In genomic region chr5:87147741-87148454, GRCm38 (mm10) we compare ENCODE assay signal across 20 mouse cellular contexts. TPM values are rescaled to one million over a fixed set of nuclear protein-coding genes. Genes with fewer than 3 reads are reported as not detected.
A peak's percentile ranks its signal among the peaks of the same experiment; 100 is the strongest.
DNase-seq lines count a peak whose midpoint lies in the region; ATAC-seq and TF ChIP-seq lines count a peak whose summit lies in the region.
"Had no signal": no experiment of that assay in that cellular context is flagged by ENCODE, and none has a peak within 500 bp of the region (broad histone marks: within the 10 kb centered on the region; RNA-seq: fewer than 3 reads in every experiment).

No protein-coding gene starts in this region.

- no peak overlapping the region for H3K27ac ChIP-seq in liver, embryonic 14.5 days
- no peak overlapping the region for H3K27ac ChIP-seq in liver, embryonic 11.5 days (ENCODE audit: low read depth, low read length)
- H3K27ac ChIP-seq in liver, postnatal 0 days (ENCODE audit: low read depth), result no peak overlapping the region
- H3K27ac ChIP-seq in hindbrain, embryonic 16.5 days (ENCODE audit: low read depth, low read length), result no peak overlapping the region
- H3K27ac ChIP-seq: embryonic facial prominence, embryonic 13.5 days; forebrain, embryonic 15.5 days; hindbrain, embryonic 15.5 days; liver, embryonic 13.5 days; midbrain, embryonic 12.5 days; neural tube, embryonic 12.5 days had no signal

- no peak overlapping the region for H3K4me2 ChIP-seq in liver, embryonic 14.5 days (ENCODE audit: low read depth)
- no peak overlapping the region for H3K4me2 ChIP-seq in liver, embryonic 11.5 days
- H3K4me2 ChIP-seq in liver, postnatal 0 days (ENCODE audit: low read depth, low read length), result peak overlapping the region; percentile 43; the same call in 1 of the 2 replicates
- no peak overlapping the region for H3K4me2 ChIP-seq in hindbrain, embryonic 16.5 days (ENCODE audit: low read length)
- H3K4me2 ChIP-seq: embryonic facial prominence, embryonic 13.5 days; forebrain, embryonic 15.5 days; hindbrain, embryonic 15.5 days; liver, embryonic 13.5 days; midbrain, embryonic 12.5 days; neural tube, embryonic 12.5 days had no signal

- no peak for TF ChIP-seq CTCF in liver, embryonic 14.5 days (IDR thresholded peaks at IDR 0.05; ENCODE audit: low read depth)
- TF ChIP-seq CTCF in liver, postnatal 0 days (IDR thresholded peaks at IDR 0.05; ENCODE audit: low read depth), result no peak

- WGBS in liver, embryonic 14.5 days (ENCODE audit: insufficient replicate concordance), result 67% methylated on average over 8 of the region's 8 CpGs
- WGBS in liver, embryonic 11.5 days, result 80% methylated on average over 8 of the region's 8 CpGs
- 56% methylated on average over 8 of the region's 8 CpGs for WGBS in liver, postnatal 0 days (ENCODE audit: insufficient replicate concordance)
- WGBS in hindbrain, embryonic 16.5 days, result 78% methylated on average over 8 of the region's 8 CpGs

- H3K27me3 ChIP-seq in liver, embryonic 14.5 days (ENCODE audit: control insufficient read depth, insufficient read depth, low read length), result no peaks in the 10 kb centered on the region
- H3K27me3 ChIP-seq in liver, embryonic 11.5 days (replicated peaks; ENCODE audit: control insufficient read depth, insufficient read depth, low read length), result no peaks in the 10 kb centered on the region
- H3K27me3 ChIP-seq in liver, postnatal 0 days (ENCODE audit: insufficient read depth, low read length), result no peaks in the 10 kb centered on the region
- H3K27me3 ChIP-seq in hindbrain, embryonic 16.5 days (replicated peaks; ENCODE audit: control insufficient read depth, insufficient read depth, low read length), result no peaks in the 10 kb centered on the region
- H3K27me3 ChIP-seq: embryonic facial prominence, embryonic 13.5 days; forebrain, embryonic 15.5 days; hindbrain, embryonic 15.5 days; liver, embryonic 13.5 days; midbrain, embryonic 12.5 days; neural tube, embryonic 12.5 days had no signal

- H3K9ac ChIP-seq in liver, embryonic 14.5 days (replicated peaks), result no peak overlapping the region
- H3K9ac ChIP-seq in liver, embryonic 11.5 days (ENCODE audit: low read depth, low read length), result no peak overlapping the region
- H3K9ac ChIP-seq in liver, postnatal 0 days (replicated peaks), result no peak overlapping the region
- H3K9ac ChIP-seq in hindbrain, embryonic 16.5 days (ENCODE audit: low read depth, low read length), result no peak overlapping the region
- H3K9ac ChIP-seq: embryonic facial prominence, embryonic 13.5 days; forebrain, embryonic 15.5 days; hindbrain, embryonic 15.5 days; liver, embryonic 13.5 days; midbrain, embryonic 12.5 days; neural tube, embryonic 12.5 days had no signal

- H3K4me1 ChIP-seq in liver, embryonic 14.5 days (replicated peaks; ENCODE audit: control insufficient read depth in 2 of 2, insufficient read depth in 2 of 2, low read length in 1 of 2), result no peaks in the 10 kb centered on the region
- H3K4me1 ChIP-seq in liver, embryonic 11.5 days (replicated peaks; ENCODE audit: control insufficient read depth, insufficient read depth, low read length), result no peaks in the 10 kb centered on the region
- H3K4me1 ChIP-seq in liver, postnatal 0 days (ENCODE audit: insufficient read depth), result no peaks in the 10 kb centered on the region
- no peaks in the 10 kb centered on the region for H3K4me1 ChIP-seq in hindbrain, embryonic 16.5 days (ENCODE audit: control insufficient read depth, insufficient read depth, low read depth, low read length)
- H3K4me1 ChIP-seq: embryonic facial prominence, embryonic 13.5 days; forebrain, embryonic 15.5 days; hindbrain, embryonic 15.5 days; liver, embryonic 13.5 days; midbrain, embryonic 12.5 days; neural tube, embryonic 12.5 days had no signal

- H3K36me3 ChIP-seq in liver, embryonic 14.5 days (replicated peaks; ENCODE audit: control insufficient read depth, insufficient read depth, low read depth), result no peaks in the 10 kb centered on the region
- H3K36me3 ChIP-seq in liver, embryonic 11.5 days (ENCODE audit: control insufficient read depth, insufficient read depth, low read length), result no peaks in the 10 kb centered on the region
- no peaks in the 10 kb centered on the region for H3K36me3 ChIP-seq in liver, postnatal 0 days (replicated peaks; ENCODE audit: insufficient read depth, low read length)
- no peaks in the 10 kb centered on the region for H3K36me3 ChIP-seq in hindbrain, embryonic 16.5 days (ENCODE audit: control insufficient read depth, insufficient read depth, low read length)
- H3K36me3 ChIP-seq: embryonic facial prominence, embryonic 13.5 days; forebrain, embryonic 15.5 days; hindbrain, embryonic 15.5 days; liver, embryonic 13.5 days; midbrain, embryonic 12.5 days; neural tube, embryonic 12.5 days had no signal

- no peak overlapping the region for H3K4me3 ChIP-seq in liver, embryonic 14.5 days (ENCODE audit: insufficient read depth in 1 of 2, low read depth in 2 of 2, low read length in 2 of 2)
- H3K4me3 ChIP-seq in liver, embryonic 11.5 days (ENCODE audit: low read depth, low read length), result no peak overlapping the region
- H3K4me3 ChIP-seq in liver, postnatal 0 days (ENCODE audit: low read depth, low read length), result no peak overlapping the region
- no peak overlapping the region for H3K4me3 ChIP-seq in hindbrain, embryonic 16.5 days (ENCODE audit: low read length)
- H3K4me3 ChIP-seq: embryonic facial prominence, embryonic 13.5 days; forebrain, embryonic 15.5 days; hindbrain, embryonic 15.5 days; liver, embryonic 13.5 days; midbrain, embryonic 12.5 days; neural tube, embryonic 12.5 days had no signal

- TF ChIP-seq EP300 in liver, embryonic 14.5 days (IDR thresholded peaks at IDR 0.05; ENCODE audit: low read depth), result no peak
- TF ChIP-seq EP300 in liver, postnatal 0 days (IDR thresholded peaks at IDR 0.05; ENCODE audit: low read depth), result no peak

- peak; percentile 2 for DNase-seq in adrenal gland, adult 8-10 months
- DNase-seq in adrenal gland, postnatal 25 days, result no peak
- DNase-seq in liver, embryonic 14.5 days (ENCODE audit: low read depth in 3 of 3, low spot score in 3 of 3), result peak; percentile 6 to 17 (median 13)
- no peak for DNase-seq in liver, embryonic 11.5 days (ENCODE audit: low spot score)
- peak; percentile 22 for DNase-seq in NIH3T3 (ENCODE audit: low read depth)
- DNase-seq in liver, postnatal 0 days, result peak; percentile 18
- no peak for DNase-seq in frontal cortex, postnatal 10 days (ENCODE audit: low spot score in 2 of 2)
- DNase-seq: cerebellum, postnatal 25 days; gastrocnemius, postnatal 25 days; liver, embryonic 13.5 days; right cerebral cortex, postnatal 14 days had no signal

- no peaks in the 10 kb centered on the region for H3K9me3 ChIP-seq in liver, embryonic 14.5 days (ENCODE audit: control insufficient read depth, low read length)
- H3K9me3 ChIP-seq in liver, embryonic 11.5 days (ENCODE audit: control insufficient read depth, low read length), result no peaks in the 10 kb centered on the region
- no peaks in the 10 kb centered on the region for H3K9me3 ChIP-seq in liver, postnatal 0 days (ENCODE audit: low read length)
- no peaks in the 10 kb centered on the region for H3K9me3 ChIP-seq in hindbrain, embryonic 16.5 days (ENCODE audit: control insufficient read depth, low read length)
- H3K9me3 ChIP-seq: embryonic facial prominence, embryonic 13.5 days; forebrain, embryonic 15.5 days; hindbrain, embryonic 15.5 days; liver, embryonic 13.5 days; midbrain, embryonic 12.5 days; neural tube, embryonic 12.5 days had no signal

- no peak for ATAC-seq in liver, embryonic 14.5 days (ENCODE audit: insufficient read depth)
- no peak for ATAC-seq in liver, embryonic 11.5 days (replicated peaks; ENCODE audit: low FRiP score)
- ATAC-seq in liver, postnatal 0 days, result peak; percentile 87
- ATAC-seq in hindbrain, embryonic 16.5 days, result no peak
- ATAC-seq: forebrain, embryonic 15.5 days had no signal

RNA-seq across cellular contexts. Expression of gene Ugt2b5, which starts 7.8 kb away (rescaled TPM):
- total RNA-seq in adrenal gland, adult 8-10 months (2022), result under 1 TPM in 2 of 4 experiments, not detected in 2; 0.12 to 0.65 TPM
- total RNA-seq in adrenal gland, postnatal 25 days (2021), result 2.5 TPM in 1 of 2 replicates, not detected in the other
- polyA plus RNA-seq in liver, embryonic 14.5 days (2012; rRNA removed), result 3.7 and 4.0 TPM in 2 replicates
- 16.9 and 18.6 TPM in 2 replicates for polyA plus RNA-seq in liver, embryonic 14.5 days (2014; fragmentation: Nextera tagmentation; extraction: Ambion mirVana)
- polyA plus RNA-seq in liver, embryonic 11.5 days (2014; fragmentation: Nextera tagmentation; extraction: Ambion mirVana), result 1.4 and 2.1 TPM in 2 replicates
- polyA plus RNA-seq in liver, postnatal 0 days (2015; fragmentation: Nextera tagmentation; extraction: Ambion mirVana), result 146 and 156 TPM in 2 replicates
- 0.07 and 0.24 TPM in 2 replicates for polyA plus RNA-seq in hindbrain, embryonic 16.5 days (2015; fragmentation: Nextera tagmentation; extraction: Ambion mirVana)
- total RNA-seq: gastrocnemius, postnatal 25 days; layer of hippocampus, adult 18-20 months; left cerebral cortex, adult 8-10 months had no signal
- polyA plus RNA-seq: embryonic facial prominence, embryonic 13.5 days; forebrain, embryonic 15.5 days; heart, embryonic 14.5 days; hindbrain, embryonic 15.5 days; midbrain, embryonic 12.5 days; neural tube, embryonic 12.5 days had no signal

RNA-seq across cellular contexts. Expression of gene Ugt2b36, which starts 55.5 kb away (rescaled TPM):
- under 1 TPM in 2 of 4 experiments, not detected in 2; 0.23 to 0.59 TPM for total RNA-seq in adrenal gland, adult 8-10 months (2022)
- total RNA-seq in adrenal gland, postnatal 25 days (2021), result 3.7 TPM in 1 of 2 replicates, not detected in the other
- 5.7 and 6.5 TPM in 2 replicates for polyA plus RNA-seq in liver, embryonic 14.5 days (2012; rRNA removed)
- 17.0 and 18.2 TPM in 2 replicates for polyA plus RNA-seq in liver, embryonic 14.5 days (2014; fragmentation: Nextera tagmentation; extraction: Ambion mirVana)
- polyA plus RNA-seq in liver, embryonic 11.5 days (2014; fragmentation: Nextera tagmentation; extraction: Ambion mirVana), result 1.5 and 1.8 TPM in 2 replicates
- 13.0 and 15.0 TPM in 2 replicates for polyA plus RNA-seq in liver, postnatal 0 days (2015; fragmentation: Nextera tagmentation; extraction: Ambion mirVana)
- not detected in 2 replicates for polyA plus RNA-seq in hindbrain, embryonic 16.5 days (2015; fragmentation: Nextera tagmentation; extraction: Ambion mirVana)
- total RNA-seq: gastrocnemius, postnatal 25 days; layer of hippocampus, adult 18-20 months; left cerebral cortex, adult 8-10 months had no signal
- polyA plus RNA-seq: embryonic facial prominence, embryonic 13.5 days; heart, embryonic 14.5 days; hindbrain, embryonic 15.5 days; midbrain, embryonic 12.5 days; neural tube, embryonic 12.5 days had no signal

Comparison
In these comparisons a context has a peak if more than half of its experiments do, and no peak if none do; other contexts are left out.
1. DNase-seq: peak in adrenal gland, adult 8-10 months (single experiment), liver, embryonic 14.5 days (3 of 3), NIH3T3 (single experiment) and liver, postnatal 0 days (single experiment); none in adrenal gland, postnatal 25 days (single experiment), liver, embryonic 11.5 days (single experiment) and frontal cortex, postnatal 10 days (0 of 2).